Mouse (Mus musculus): Measurements from ENCODE around the gene Cpsf3. TPM values are rescaled to one million over a fixed set of nuclear protein-coding genes. Genes with fewer than 3 reads are reported as not detected.

The Cpsf3 gene
- 29.9 TPM for polyA plus RNA-seq (2014; fragmentation: Illumina TruSeq; extraction: RNeasy Lipid Tissue Mini Kit (QIAGEN cat#74804); ENCODE audit: low read depth, low replicate concordance)

DNA sequence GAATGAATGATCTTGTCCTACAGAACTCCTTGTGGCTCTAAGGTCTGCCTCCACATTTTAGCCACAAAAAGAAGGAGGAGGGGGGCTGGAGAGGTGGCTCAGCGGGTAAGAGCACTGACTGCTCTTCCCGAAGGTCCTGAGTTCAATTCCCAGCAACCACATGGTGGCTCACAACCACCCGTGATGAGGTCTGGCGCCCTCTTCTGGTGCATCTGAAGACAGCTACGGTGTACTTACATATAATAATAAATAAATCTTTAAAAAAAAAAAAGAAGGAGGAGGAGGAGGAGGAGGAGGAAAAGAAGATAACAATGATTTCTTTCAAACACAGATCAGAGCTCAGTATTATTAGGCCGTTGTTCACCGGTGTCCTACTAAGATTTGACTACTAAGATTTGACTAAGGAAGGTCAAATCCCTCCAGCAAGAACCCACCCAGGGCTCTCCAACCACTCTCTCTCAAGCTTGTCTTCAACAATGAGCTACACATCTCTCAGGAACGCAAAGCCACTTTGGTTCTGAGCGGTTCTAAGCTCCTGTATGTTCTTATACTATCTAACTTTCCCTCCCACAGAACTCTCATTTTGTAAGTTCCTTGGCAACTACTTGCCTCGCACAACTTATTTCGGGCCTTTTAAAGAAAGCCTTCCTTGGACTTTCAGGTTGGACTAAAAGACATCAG is at the start of gene Cpsf3:
Gene Cpsf3 (plus strand): TSS at position 631 of the 681 bp plus-strand sequence.

DNA sequence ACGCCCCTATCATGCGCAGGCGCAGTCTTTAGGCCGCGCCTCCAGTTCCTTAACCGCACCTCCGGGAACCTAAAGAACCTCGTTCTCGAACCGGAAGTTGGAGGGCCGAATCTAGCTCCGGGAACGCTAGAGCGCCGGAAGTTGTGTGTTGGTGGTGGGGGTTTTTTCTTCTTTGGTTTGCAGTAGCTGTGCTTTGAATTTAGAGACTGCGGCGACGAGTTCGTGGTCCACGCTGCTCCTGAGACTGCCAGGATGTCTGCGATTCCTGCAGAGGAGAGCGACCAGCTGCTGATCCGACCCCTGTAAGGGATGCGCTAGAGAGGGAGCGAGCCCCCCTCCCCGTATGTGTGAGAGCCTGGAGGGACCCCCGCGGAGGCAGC is 1.0 kb downstream of the Cpsf3 start, which contains the start of gene Itgb1bp1:
Gene Itgb1bp1 (minus strand): TSS at position 42 of the 380 bp plus-strand sequence.

GRCm38 (mm10) chr12:21315923-21316868 is 31.0 kb downstream of the Cpsf3 start, which contains the start of gene Iah1:
Gene Iah1, plus strand, starts transcription at chr12:21316389.

Other genes with a start within 250 kb of the Cpsf3 start
- gene Itgb1bp1, start 893 bp downstream of the Cpsf3 start, polyA plus RNA-seq (2014; fragmentation: Illumina TruSeq; extraction: RNeasy Lipid Tissue Mini Kit (QIAGEN cat#74804); ENCODE audit: low read depth, low replicate concordance) = 9.1 TPM
- 101 TPM for gene Iah1, start 31.0 kb downstream of the Cpsf3 start, polyA plus RNA-seq (2014; fragmentation: Illumina TruSeq; extraction: RNeasy Lipid Tissue Mini Kit (QIAGEN cat#74804); ENCODE audit: low read depth, low replicate concordance)
- gene Adam17, start 88.2 kb downstream of the Cpsf3 start, polyA plus RNA-seq (2014; fragmentation: Illumina TruSeq; extraction: RNeasy Lipid Tissue Mini Kit (QIAGEN cat#74804); ENCODE audit: low read depth, low replicate concordance) = 18.9 TPM
- 114 TPM for gene Ywhaq, start 132.2 kb downstream of the Cpsf3 start, polyA plus RNA-seq (2014; fragmentation: Illumina TruSeq; extraction: RNeasy Lipid Tissue Mini Kit (QIAGEN cat#74804); ENCODE audit: low read depth, low replicate concordance)

Data from liver, adult 10 weeks (tissue).